In genomic region chr10:89592797-89593196, GRCm38 (mm10) we compare ENCODE assay signal across 16 mouse cellular contexts. TPM values are rescaled to one million over a fixed set of nuclear protein-coding genes. Genes with fewer than 3 reads are reported as not detected.
DNase-seq lines count a peak whose midpoint lies in the region; ATAC-seq and TF ChIP-seq lines count a peak whose summit lies in the region.
"Had no signal": no experiment of that assay in that cellular context is flagged by ENCODE, and none has a peak within 500 bp of the region (broad histone marks: within the 10 kb centered on the region; RNA-seq: fewer than 3 reads in every experiment).

No protein-coding gene starts in this region.

- TF ChIP-seq POLR2A in heart, adult 2 months (IDR thresholded peaks at IDR 0.05; ENCODE audit: insufficient read depth, low read depth, low read length): no peak

- no peak overlapping the region for H3K27ac ChIP-seq in forebrain, postnatal 0 days (ENCODE audit: low read depth, low read length)
- no peak overlapping the region for H3K27ac ChIP-seq in heart, adult 2 months
- H3K27ac ChIP-seq: limb, embryonic 13.5 days had no signal

- TF ChIP-seq CTCF in forebrain, postnatal 0 days (IDR thresholded peaks at IDR 0.05; ENCODE audit: low read depth): no peak
- no peak for TF ChIP-seq CTCF in heart, adult 2 months (IDR thresholded peaks at IDR 0.05)

- DNase-seq in layer of hippocampus, adult 18-20 months (ENCODE audit: low spot score in 2 of 2): peak; percentile 1 to 4
- DNase-seq in layer of hippocampus, adult 9-10 months (ENCODE audit: low spot score): no peak
- DNase-seq in ZHBTc4 (ENCODE audit: low read depth, low spot score): peak; percentile 3
- DNase-seq in forebrain, postnatal 0 days: peak; percentile 28
- DNase-seq in mesoderm, embryonic 11.5 days (ENCODE audit: low read depth, low spot score): peak; percentile 14
- no peak for DNase-seq in adrenal gland, adult 2 months
- no peak for DNase-seq in heart, adult 2 months
- no peak for DNase-seq in urinary bladder, adult 2 months (ENCODE audit: low spot score)
- DNase-seq: gastrocnemius, postnatal 14 days; lung, postnatal 14 days; right cerebral cortex, postnatal 25 days had no signal

- no peak overlapping the region for H3K4me3 ChIP-seq in forebrain, postnatal 0 days (ENCODE audit: low read depth, low read length)
- no peak overlapping the region for H3K4me3 ChIP-seq in heart, adult 2 months
- H3K4me3 ChIP-seq: erythroblast, embryonic 14.5 days; limb, embryonic 13.5 days had no signal

- no peak overlapping the region for H3K4me2 ChIP-seq in forebrain, postnatal 0 days (ENCODE audit: low read depth)
- H3K4me2 ChIP-seq: limb, embryonic 13.5 days had no signal

- intact Hi-C loops in heart, adult 2 months (cut with DNase I): no loop called here

- WGBS in forebrain, postnatal 0 days: 33% methylated on average over 4 of the region's 4 CpGs
- WGBS in heart, adult 2 months: 79% methylated on average over 4 of the region's 4 CpGs

- H3K27me3 ChIP-seq in forebrain, postnatal 0 days (ENCODE audit: insufficient read depth, low read length): no peaks in the 10 kb centered on the region
- no peaks in the 10 kb centered on the region for H3K27me3 ChIP-seq in heart, adult 2 months (ENCODE audit: control insufficient read depth, insufficient read depth, low read length)
- H3K27me3 ChIP-seq: limb, embryonic 13.5 days had no signal

- H3K79me2 ChIP-seq in heart, adult 2 months (replicated peaks; ENCODE audit: control insufficient read depth, insufficient read depth, low read length): no peaks in the 10 kb centered on the region

- peak; percentile 66 for ATAC-seq in forebrain, postnatal 0 days

- H3K4me1 ChIP-seq in forebrain, postnatal 0 days (ENCODE audit: insufficient read depth): no peaks in the 10 kb centered on the region
- no peaks in the 10 kb centered on the region; the same call in 1 of the 2 replicates for H3K4me1 ChIP-seq in heart, adult 2 months (ENCODE audit: control insufficient read depth, insufficient read depth, low read length)
- H3K4me1 ChIP-seq: limb, embryonic 13.5 days had no signal

- no peaks in the 10 kb centered on the region for H3K9me3 ChIP-seq in forebrain, postnatal 0 days (ENCODE audit: low read length)
- H3K9me3 ChIP-seq: limb, embryonic 13.5 days had no signal

- H3K9ac ChIP-seq in forebrain, postnatal 0 days: no peak overlapping the region
- no peak overlapping the region for H3K9ac ChIP-seq in heart, adult 2 months (ENCODE audit: low read depth, low read length)
- H3K9ac ChIP-seq: limb, embryonic 13.5 days had no signal

- TF ChIP-seq EP300 in heart, adult 2 months (IDR thresholded peaks at IDR 0.05; ENCODE audit: insufficient read depth, low read depth, low read length): no peak

- H3K36me3 ChIP-seq in forebrain, postnatal 0 days (ENCODE audit: insufficient read depth): no peaks in the 10 kb centered on the region
- H3K36me3 ChIP-seq in heart, adult 2 months (ENCODE audit: control insufficient read depth, insufficient read depth, low read length): no peaks in the 10 kb centered on the region
- H3K36me3 ChIP-seq: limb, embryonic 13.5 days had no signal

RNA-seq across cellular contexts. Expression of gene Slc17a8, which starts 28.3 kb away (rescaled TPM):
- 1 to 10 TPM; 2.5 to 3.8 TPM for total RNA-seq in layer of hippocampus, adult 18-20 months (2021)
- 1.4 and 2.3 TPM in 2 replicates for total RNA-seq in forebrain, postnatal 0 days (2014; rRNA removed)
- 0.24 and 0.50 TPM in 2 replicates for polyA plus RNA-seq in forebrain, postnatal 0 days (2015; fragmentation: Nextera tagmentation; extraction: Ambion mirVana)
- not detected for total RNA-seq in adrenal gland, adult 2 months (2021)
- polyA plus RNA-seq in adrenal gland, adult 2 months (2012; rRNA removed): not detected in 2 replicates
- not detected for total RNA-seq in heart, adult 2 months (2021)
- polyA plus RNA-seq in heart, adult 2 months (2012; rRNA removed): not detected in 2 replicates
- polyA plus RNA-seq in urinary bladder, adult 2 months (2012; rRNA removed): 0.01 and 0.04 TPM in 2 replicates
- total RNA-seq: common myeloid progenitor, adult 5-6 weeks; MEL had no signal
- polyA plus RNA-seq: erythroblast, embryonic 14.5 days; limb, embryonic 13.5 days; stomach, embryonic 14.5 days had no signal

RNA-seq across cellular contexts. Expression of gene Nr1h4, which starts 59.4 kb away (rescaled TPM):
- under 1 TPM in 1 of 2 experiments, not detected in 1; 0.20 TPM for total RNA-seq in layer of hippocampus, adult 18-20 months (2021)
- 0.08 TPM in 1 of 2 replicates, not detected in the other for total RNA-seq in forebrain, postnatal 0 days (2014; rRNA removed)
- 0.11 TPM in 1 of 2 replicates, not detected in the other for polyA plus RNA-seq in forebrain, postnatal 0 days (2015; fragmentation: Nextera tagmentation; extraction: Ambion mirVana)
- 10 to 100 TPM; 20.3 to 23.5 TPM for total RNA-seq in adrenal gland, adult 2 months (2021)
- 6.3 and 8.4 TPM in 2 replicates for polyA plus RNA-seq in adrenal gland, adult 2 months (2012; rRNA removed)
- total RNA-seq in heart, adult 2 months (2021): under 1 TPM; 0.23 to 0.48 TPM
- polyA plus RNA-seq in heart, adult 2 months (2012; rRNA removed): 0.20 and 0.61 TPM in 2 replicates
- 2.2 and 2.7 TPM in 2 replicates for polyA plus RNA-seq in urinary bladder, adult 2 months (2012; rRNA removed)
- total RNA-seq: common myeloid progenitor, adult 5-6 weeks; gastrocnemius, postnatal 14 days; MEL had no signal
- polyA plus RNA-seq: erythroblast, embryonic 14.5 days; limb, embryonic 13.5 days had no signal

Comparison
In these comparisons a context has a peak if more than half of its experiments do, and no peak if none do; other contexts are left out.
1. DNase-seq: peak in layer of hippocampus, adult 18-20 months (2 of 2), ZHBTc4 (single experiment), forebrain, postnatal 0 days (single experiment) and mesoderm, embryonic 11.5 days (single experiment); none in layer of hippocampus, adult 9-10 months (single experiment), adrenal gland, adult 2 months (single experiment), heart, adult 2 months (0 of 2) and urinary bladder, adult 2 months (single experiment).
2. RNA of gene Nr1h4, which starts 59.4 kb away (total RNA-seq): 20.3 to 23.5 TPM in adrenal gland, adult 2 months; 0.23 to 0.48 TPM in heart, adult 2 months, 0.20 TPM in layer of hippocampus, adult 18-20 months and 0.08 TPM in forebrain, postnatal 0 days; every median in the first group is over 10 times any median in the second.